Mouse (Mus musculus) CH12.LX (cell line): ENCODE measurements around the gene Cblb. TPM values are rescaled to one million over a fixed set of nuclear protein-coding genes. Genes with fewer than 3 reads are reported as not detected.
A peak's percentile ranks its signal among the peaks of the same experiment; 100 is the strongest.

Experiments used
- DNase-seq: peaks from one replicate; pipeline ENCODE4 v3.0.0-alpha.2; 2013; ENCODE audit errors: extremely low read depth
- H3K27ac ChIP-seq: 2 replicates; pipeline ENCODE4 v1.5.1; 2012; ENCODE audit warnings: low read depth, mild to moderate bottlenecking, control low read depth, moderate library complexity; ENCODE audit not compliant: insufficient read depth
- H3K27me3 ChIP-seq: replicated peaks from 2 replicates; pipeline ENCODE3; 2012; ENCODE audit warnings: inconsistent platforms
- H3K36me3 ChIP-seq, 2 experiments: replicated peaks in 1 of 2; 2 replicates each; pipeline versions ENCODE3 to v1.6.1; 2012; ENCODE audit warnings: inconsistent platforms in 1 of 2, low read length in 1 of 2, mild to moderate bottlenecking in 1 of 2, mixed read lengths in 1 of 2, moderate library complexity in 1 of 2; ENCODE audit not compliant: control insufficient read depth in 1 of 2, insufficient read depth in 1 of 2
- H3K4me1 ChIP-seq, 2 experiments: 2 replicates each; pipeline ENCODE4 v1.6.1; 2012; ENCODE audit warnings: inconsistent platforms in 1 of 2, moderate library complexity in 1 of 2; ENCODE audit not compliant: insufficient read depth in 2 of 2, control insufficient read depth in 1 of 2
- H3K4me2 ChIP-seq: 2 replicates; pipeline ENCODE4 v1.6.1; 2012; ENCODE audit warnings: low read depth, mild to moderate bottlenecking, control low read depth; ENCODE audit not compliant: poor library complexity, insufficient read depth, severe bottlenecking
- H3K4me3 ChIP-seq, 3 experiments: fragments of 150-350 bp in 1 of 3; sonication (generic) in 1 of 3; replicated peaks in 1 of 3; 2 replicates each; pipeline versions ENCODE3 to v1.5.1; 2011 to 2012; ENCODE audit warnings: low read depth in 2 of 3, low read length in 2 of 3, mild to moderate bottlenecking in 2 of 3, moderate library complexity in 2 of 3, control low read depth in 1 of 3, improper control_type of control experiment in 1 of 3, inconsistent platforms in 1 of 3, mixed read lengths in 1 of 3; ENCODE audit not compliant: poor library complexity in 1 of 3
- H3K79me2 ChIP-seq: replicated peaks from 2 replicates; pipeline ENCODE4 v1.6.1; 2012; ENCODE audit warnings: mild to moderate bottlenecking, moderate library complexity; ENCODE audit not compliant: control insufficient read depth, poor library complexity, insufficient read depth, severe bottlenecking; ENCODE audit errors: extremely low read depth
- H3K9ac ChIP-seq: 2 replicates; pipeline ENCODE4 v1.6.1; 2012; ENCODE audit warnings: low read depth, mild to moderate bottlenecking, control low read depth, moderate library complexity; ENCODE audit not compliant: insufficient read depth
- H3K9me3 ChIP-seq: replicated peaks from 2 replicates; pipeline ENCODE3; 2012; ENCODE audit warnings: low read length, inconsistent platforms, mixed read lengths
- BHLHE40 ChIP-seq: IDR thresholded peaks from 2 replicates; pipeline ENCODE4 v1.6.1; 2011; ENCODE audit warnings: mild to moderate bottlenecking, low read depth, low read length, improper control_type of control experiment
- CHD1 ChIP-seq: IDR thresholded peaks from 2 replicates; pipeline ENCODE4 v1.6.1; 2012; ENCODE audit warnings: low read depth, low read length, improper control_type of control experiment, inconsistent platforms
- CHD2 ChIP-seq: IDR thresholded peaks from 2 replicates; pipeline ENCODE4 v1.6.1; 2011; ENCODE audit warnings: low read length, improper control_type of control experiment
- CTCF ChIP-seq, 2 experiments: IDR thresholded peaks in 1 of 2; conservative IDR thresholded peaks in 1 of 2; 2 replicates each; pipeline ENCODE4 v1.5.1; 2011 to 2012; ENCODE audit warnings: low read depth in 2 of 2, low read length in 2 of 2, improper control_type of control experiment in 1 of 2, inconsistent platforms in 1 of 2, mild to moderate bottlenecking in 1 of 2, moderate library complexity in 1 of 2
- E2F4 ChIP-seq: IDR thresholded peaks from 2 replicates; pipeline ENCODE4 v1.6.1; 2011; ENCODE audit warnings: low read depth, low read length, improper control_type of control experiment; ENCODE audit not compliant: insufficient replicate concordance
- HCFC1 ChIP-seq: IDR thresholded peaks from 2 replicates; pipeline ENCODE4 v1.6.1; 2012; ENCODE audit warnings: low read depth, mild to moderate bottlenecking, inconsistent platforms, low read length, improper control_type of control experiment
- JUN ChIP-seq: IDR thresholded peaks from 2 replicates; pipeline ENCODE4 v1.6.1; 2011; ENCODE audit warnings: low read depth, mild to moderate bottlenecking, low read length, improper control_type of control experiment, moderate library complexity; ENCODE audit not compliant: insufficient read depth
- JUND ChIP-seq: conservative IDR thresholded peaks from 2 replicates; pipeline ENCODE4 v1.6.1; 2011; ENCODE audit warnings: low read depth, low read length, improper control_type of control experiment
- MAZ ChIP-seq: IDR thresholded peaks from 2 replicates; pipeline ENCODE4 v1.6.1; 2012; ENCODE audit warnings: low read depth, mild to moderate bottlenecking, inconsistent platforms, low read length, improper control_type of control experiment, moderate library complexity
- MEF2A ChIP-seq: IDR thresholded peaks from 2 replicates; pipeline ENCODE4 v1.6.1; 2014; ENCODE audit warnings: low read depth, mild to moderate bottlenecking, inconsistent platforms, low read length, improper control_type of control experiment, borderline replicate concordance
- POLR2A ChIP-seq: IDR thresholded peaks from 2 replicates; pipeline ENCODE4 v1.6.1; 2011; ENCODE audit warnings: low read depth, mild to moderate bottlenecking, improper control_type of control experiment, low read length
- RCOR1 ChIP-seq: conservative IDR thresholded peaks from 2 replicates; pipeline ENCODE4 v1.6.1; 2012; ENCODE audit warnings: low read depth, mild to moderate bottlenecking, inconsistent platforms, low read length, improper control_type of control experiment
- TCF12 ChIP-seq: IDR thresholded peaks from 2 replicates; pipeline ENCODE4 v1.6.1; 2014; ENCODE audit warnings: low read depth, mild to moderate bottlenecking, inconsistent platforms, low read length, improper control_type of control experiment
- UBTF ChIP-seq: IDR thresholded peaks from 2 replicates; pipeline ENCODE4 v1.6.1; 2012; ENCODE audit warnings: low read depth, mild to moderate bottlenecking, inconsistent platforms, low read length, improper control_type of control experiment, moderate library complexity
- USF1 ChIP-seq: IDR thresholded peaks from 2 replicates; pipeline ENCODE4 v1.6.1; 2014; ENCODE audit warnings: low read depth, mild to moderate bottlenecking, inconsistent platforms, low read length, improper control_type of control experiment
- dilution Hi-C: fragments of 300-500 bp; cut with MboI; formaldehyde crosslinking; loops from 2 replicates; pipeline ENCODE4 v1.14.3; 2020; ENCODE audit warnings: low sequenced_read_pairs; ENCODE audit not compliant: extremely low pct_unique_long_range_greater_than_20kb, extremely low pct_ligation_motif_present
- in situ Hi-C: fragments of 300-500 bp; cut with MboI; formaldehyde crosslinking; loops from 3 replicates; pipeline ENCODE4 v1.14.3; 2019; ENCODE audit warnings: low sequenced_read_pairs, low pct_ligation_motif_present, low pct_unique_long_range_greater_than_20kb, mixed read lengths
- polyA plus RNA-seq: library from polyadenylated mRNA; unstranded; fragments of >175 nt; gene quantifications from 2 replicates; pipeline ENCODE4 v1.2.1, GENCODE M21; 2012; ENCODE audit warnings: low read depth; ENCODE audit not compliant: insufficient read length
- total RNA-seq, 2 experiments: library from RNA; depleted of rRNA; stranded (reverse); fragments of 300-350 nt in 1 of 2; fragments of >200 nt in 1 of 2; gene quantifications; 2 replicates each; pipeline ENCODE4 v1.2.3; 2012 to 2014

Gene Cblb
- total and polyA plus RNA-seq, 3 experiments = 3.5 to 18.9 (median 6.3) TPM

- TF ChIP-seq USF1 (no peak), BHLHE40 (0 out of 2 replicates have a peak, but pooled peaks have one; percentile 6), E2F4 (0 out of 2 replicates have a peak, but pooled peaks have one; percentile 65), JUND (peak; percentile 55), CHD2 (no peak), HCFC1 (no peak), CHD1 (no peak), UBTF (no peak)
- TF ChIP-seq, all 38 proteins: peak for 9
Measured at GRCm38 (mm10) chr16:52219069-52219468, 188.0 kb downstream of the Cblb start (continued).

- Histone ChIP-seq H3K27ac (no peak overlapping the region), H3K4me3 (no peak overlapping the region), H3K4me2 (no peak overlapping the region), H3K9me3 (no peaks in the 10 kb centered on the region), H3K36me3 (no peaks in the 10 kb centered on the region), H3K9ac (no peak overlapping the region), H3K27me3 (no peaks in the 10 kb centered on the region), H3K4me1 (peaks cover 4 to 12% of the 10 kb centered on the region in 2 experiments; a peak in 2 of 4 replicates), H3K79me2 (no peaks in the 10 kb centered on the region)
- in situ Hi-C loops = loop anchor here (10.0 to 25.0 kb wide), 3 partner anchors 232 to 1014 kb away; partner anchors contain the start of gene Alcam
- no peak for TF ChIP-seq POLR2A
- no peak for TF ChIP-seq RCOR1
- no peak for TF ChIP-seq MAZ
- peak; percentile 82 for TF ChIP-seq MEF2A
- no peak for TF ChIP-seq TCF12
- TF ChIP-seq JUN = peak; percentile 49; the same call in 1 of the 2 replicates
- peak; percentile 11 for DNase-seq
- dilution Hi-C loops = no loop called here
Measured at GRCm38 (mm10) chr16:52222896-52223295, 191.9 kb downstream of the Cblb start.

- Histone ChIP-seq H3K27me3 (no peaks in the 10 kb centered on the region), H3K36me3 (no peaks in the 10 kb centered on the region), H3K9me3 (no peaks in the 10 kb centered on the region), H3K4me3 (no peak overlapping the region), H3K4me2 (no peak overlapping the region), H3K9ac (no peak overlapping the region), H3K27ac (no peak overlapping the region), H3K4me1 (no peaks in the 10 kb centered on the region), H3K79me2 (no peaks in the 10 kb centered on the region)
- no peak for DNase-seq
- dilution Hi-C loops (no loop called here), in situ Hi-C loops (loop anchor here (10.0 kb wide), 1 partner anchor 225 kb away; the partner anchor contains the start of gene Alcam)
- no peak for TF ChIP-seq CTCF (conservative IDR thresholded peaks at IDR 0.05 in 1 of 2, IDR thresholded peaks at IDR 0.05 in 1 of 2; ENCODE audit: low read depth in 2 of 2, low read length in 2 of 2)
Measured at GRCm38 (mm10) chr16:52229446-52229845, 198.4 kb downstream of the Cblb start.
